9 mouse cellular contexts compared by ENCODE assay signal in genomic region chr13:10654086-10654422, GRCm38 (mm10).
DNase-seq lines count a peak whose midpoint lies in the region; ATAC-seq and TF ChIP-seq lines count a peak whose summit lies in the region.
"Had no signal": no experiment of that assay in that cellular context is flagged by ENCODE, and none has a peak within 500 bp of the region (broad histone marks: within the 10 kb centered on the region; RNA-seq: fewer than 3 reads in every experiment).

No protein-coding gene starts in this region.

- 0 out of 2 replicates have a peak, but pooled peaks cover 3% of the 10 kb centered on the region for H3K4me1 ChIP-seq in forebrain, embryonic 15.5 days
- peaks cover 4% of the 10 kb centered on the region; the same call in 1 of the 2 replicates for H3K4me1 ChIP-seq in forebrain, embryonic 16.5 days (replicated peaks; ENCODE audit: control insufficient read depth, insufficient read depth, low read length)
- no peaks in the 10 kb centered on the region for H3K4me1 ChIP-seq in thymus, adult 2 months (replicated peaks; ENCODE audit: control insufficient read depth, insufficient read depth, low read length)
- H3K4me1 ChIP-seq: embryonic facial prominence, embryonic 15.5 days had no signal

- no peaks in the 10 kb centered on the region for H3K9me3 ChIP-seq in forebrain, embryonic 15.5 days
- H3K9me3 ChIP-seq in forebrain, embryonic 16.5 days (ENCODE audit: control insufficient read depth, low read length): no peaks in the 10 kb centered on the region
- H3K9me3 ChIP-seq: embryonic facial prominence, embryonic 15.5 days had no signal

- peak; percentile 4 for DNase-seq in layer of hippocampus, postnatal 36 days
- no peak for DNase-seq in layer of hippocampus, adult 9-10 months (ENCODE audit: low spot score)
- peak; percentile 7 for DNase-seq in gastrocnemius, postnatal 10 days
- no peak for DNase-seq in adrenal gland, adult (ENCODE audit: inconsistent age in 2 of 2, low spot score in 1 of 2)
- no peak for DNase-seq in thymus, adult 2 months

- 55% methylated on average over 2 of the region's 2 CpGs for WGBS in forebrain, embryonic 15.5 days
- WGBS in forebrain, embryonic 16.5 days: 56% methylated on average over 2 of the region's 2 CpGs
- 93% methylated on average over 2 of the region's 2 CpGs for WGBS in thymus, adult 2 months

- H3K9ac ChIP-seq in forebrain, embryonic 15.5 days (replicated peaks): no peak overlapping the region
- no peak overlapping the region for H3K9ac ChIP-seq in forebrain, embryonic 16.5 days (replicated peaks; ENCODE audit: low read depth, low read length)
- H3K9ac ChIP-seq: embryonic facial prominence, embryonic 15.5 days had no signal

- no peaks in the 10 kb centered on the region for H3K36me3 ChIP-seq in forebrain, embryonic 15.5 days
- H3K36me3 ChIP-seq in forebrain, embryonic 16.5 days (ENCODE audit: control insufficient read depth, insufficient read depth): no peaks in the 10 kb centered on the region
- no peaks in the 10 kb centered on the region for H3K36me3 ChIP-seq in thymus, adult 2 months (ENCODE audit: control insufficient read depth, insufficient read depth, low read length)
- H3K36me3 ChIP-seq: embryonic facial prominence, embryonic 15.5 days had no signal

- H3K27ac ChIP-seq in forebrain, embryonic 15.5 days (replicated peaks): 0 out of 2 replicates have a peak overlapping the region, but pooled peaks have one; percentile 27
- H3K27ac ChIP-seq in forebrain, embryonic 16.5 days (ENCODE audit: low read length): no peak overlapping the region
- no peak overlapping the region for H3K27ac ChIP-seq in thymus, adult 2 months (ENCODE audit: control insufficient read depth, insufficient read depth, low read length)
- H3K27ac ChIP-seq: embryonic facial prominence, embryonic 15.5 days had no signal

- TF ChIP-seq CTCF in thymus, adult 2 months (IDR thresholded peaks at IDR 0.05; ENCODE audit: borderline replicate concordance, control insufficient read depth, extremely low read depth, insufficient read depth, low read length, poor library complexity): no peak

- H3K4me2 ChIP-seq in forebrain, embryonic 15.5 days (replicated peaks): no peak overlapping the region
- H3K4me2 ChIP-seq in forebrain, embryonic 16.5 days (ENCODE audit: low read length): no peak overlapping the region
- H3K4me2 ChIP-seq: embryonic facial prominence, embryonic 15.5 days had no signal

- no peaks in the 10 kb centered on the region for H3K27me3 ChIP-seq in forebrain, embryonic 15.5 days
- H3K27me3 ChIP-seq in forebrain, embryonic 16.5 days (replicated peaks; ENCODE audit: control insufficient read depth, insufficient read depth, low read length): no peaks in the 10 kb centered on the region
- no peaks in the 10 kb centered on the region for H3K27me3 ChIP-seq in thymus, adult 2 months (ENCODE audit: control insufficient read depth, insufficient read depth, low read length)
- H3K27me3 ChIP-seq: embryonic facial prominence, embryonic 15.5 days had no signal

- no peak for ATAC-seq in forebrain, embryonic 15.5 days (replicated peaks)
- ATAC-seq in forebrain, embryonic 16.5 days: no peak
- peak; percentile 34 for ATAC-seq in cerebellum, adult (ENCODE audit: insufficient number of reproducible peaks, low FRiP score, low TSS enrichment)

- no peak overlapping the region for H3K4me3 ChIP-seq in forebrain, embryonic 15.5 days
- H3K4me3 ChIP-seq in forebrain, embryonic 16.5 days (replicated peaks; ENCODE audit: low read length): no peak overlapping the region
- no peak overlapping the region for H3K4me3 ChIP-seq in thymus, adult 2 months (ENCODE audit: control insufficient read depth, insufficient read depth, low read length)
- H3K4me3 ChIP-seq: embryonic facial prominence, embryonic 15.5 days had no signal

- no peak for TF ChIP-seq POLR2A in thymus, adult 2 months (IDR thresholded peaks at IDR 0.05; ENCODE audit: control insufficient read depth, extremely low read depth, insufficient read depth, low read length, poor library complexity)

Comparison
In these comparisons a context has a peak if more than half of its experiments do, and no peak if none do; other contexts are left out.
1. DNase-seq: peak in layer of hippocampus, postnatal 36 days (2 of 2) and gastrocnemius, postnatal 10 days (single experiment); none in layer of hippocampus, adult 9-10 months (single experiment), adrenal gland, adult (0 of 2) and thymus, adult 2 months (single experiment).